Mouse (Mus musculus): ENCODE measurements around the gene Lrig1. TPM values are rescaled to one million over a fixed set of nuclear protein-coding genes. Genes with fewer than 3 reads are reported as not detected.

Gene Lrig1
- polyA plus RNA-seq, 1 experiment from 2014 or later: 4.5 TPM

DNA sequence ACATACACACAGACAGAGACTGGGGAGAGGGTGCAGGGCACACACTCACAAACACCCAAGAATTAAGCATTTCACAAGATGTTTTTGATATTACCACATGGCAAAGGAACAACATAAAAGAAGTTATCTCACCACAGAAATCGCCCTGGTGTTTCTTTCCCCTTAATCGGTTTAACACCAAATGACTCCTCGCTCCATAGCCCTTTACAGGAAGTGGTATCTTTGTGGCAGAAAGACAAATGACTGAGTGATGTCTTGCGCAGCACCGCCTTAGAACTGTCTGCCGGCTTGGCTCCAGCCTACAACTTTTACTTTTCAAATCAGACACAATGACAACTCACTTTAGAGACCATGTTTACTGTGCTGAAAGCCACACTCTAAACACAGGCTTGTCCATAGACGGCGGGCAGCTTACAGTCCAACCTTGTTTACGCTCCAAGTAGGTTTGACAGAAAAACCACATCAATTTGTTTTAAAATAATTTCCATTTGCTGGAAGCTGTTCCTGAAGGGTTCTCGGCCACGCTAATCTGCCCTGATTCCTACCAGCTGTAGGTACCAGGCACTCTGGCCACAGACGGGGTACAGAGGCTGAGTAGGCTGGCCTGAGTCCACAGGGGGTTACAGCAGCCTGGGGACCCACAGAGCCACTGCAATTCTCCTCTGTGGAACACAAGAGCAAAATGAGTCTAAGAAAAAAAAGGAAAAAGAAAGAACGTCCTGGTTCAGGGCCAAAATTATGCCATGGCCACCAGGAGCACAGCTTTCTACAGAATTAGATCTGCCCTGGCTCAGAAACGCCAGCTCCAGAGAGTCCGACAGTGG is 18.3 kb downstream of the Lrig1 start:
- H3K9ac ChIP-seq (ENCODE audit: low read depth, low read length): 0 out of 2 replicates have a peak overlapping the region, but pooled peaks have one; percentile 12
- no peak overlapping the region for H3K27ac ChIP-seq (ENCODE audit: low read length)
- no peaks in the 10 kb centered on the region; the same call in 1 of the 2 replicates for H3K27me3 ChIP-seq (ENCODE audit: control insufficient read depth, insufficient read depth, low read depth, low read length)
- ATAC-seq (ENCODE audit: low read depth): no peak
- no peaks in the 10 kb centered on the region for H3K36me3 ChIP-seq (ENCODE audit: control insufficient read depth, insufficient read depth)
- 25% methylated on average over 15 of the region's 15 CpGs for WGBS (ENCODE audit: insufficient replicate concordance)
- no peaks in the 10 kb centered on the region for H3K9me3 ChIP-seq (replicated peaks; ENCODE audit: control insufficient read depth, low read length)
- H3K4me2 ChIP-seq (ENCODE audit: low read depth, low read length): peak overlapping the region; percentile 24
- peaks cover 53% of the 10 kb centered on the region for H3K4me1 ChIP-seq (ENCODE audit: control insufficient read depth, low read depth, low read length)
- no peak overlapping the region for H3K4me3 ChIP-seq (ENCODE audit: low read depth, low read length)

DNA sequence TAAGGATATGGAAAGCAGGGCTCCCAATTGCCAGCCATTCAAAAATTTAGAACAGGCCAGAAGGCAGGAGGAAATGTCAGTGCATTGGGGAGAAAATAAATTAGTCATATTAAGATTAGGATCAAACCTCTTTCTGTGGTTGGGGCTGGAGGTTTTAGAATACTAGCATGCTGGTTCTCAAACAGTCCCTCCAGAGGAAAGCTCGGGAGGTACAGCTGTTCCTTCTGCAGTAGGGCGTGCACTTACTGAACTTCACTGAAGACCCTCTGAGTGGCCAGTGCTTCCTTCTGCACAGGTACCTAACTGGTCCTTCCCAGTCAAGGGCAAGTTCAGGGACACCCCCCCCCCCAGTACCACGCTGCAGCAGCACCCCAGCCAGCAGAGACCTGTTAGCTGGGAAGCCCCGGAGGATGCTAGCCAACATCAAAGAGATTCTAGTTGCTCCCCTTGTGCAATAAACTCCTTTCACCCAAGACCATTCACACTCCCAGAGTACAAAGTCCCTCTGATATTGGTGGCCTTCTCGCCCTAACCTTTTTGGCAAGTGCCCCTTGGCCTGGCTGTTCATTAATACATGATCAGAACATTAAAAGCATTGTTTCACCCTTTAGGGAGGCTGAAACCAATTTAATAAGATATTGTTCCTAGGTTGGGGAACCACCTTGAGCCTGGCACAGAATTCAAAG is 19.1 kb downstream of the Lrig1 start:
- peak; percentile 55 for ATAC-seq (ENCODE audit: low read depth)
- 28% methylated on average over 5 of the region's 5 CpGs for WGBS (ENCODE audit: insufficient replicate concordance)
- Histone ChIP-seq H3K36me3 (ENCODE audit: control insufficient read depth, insufficient read depth) (no peaks in the 10 kb centered on the region), H3K9ac (ENCODE audit: low read depth, low read length) (no peak overlapping the region), H3K27me3 (ENCODE audit: control insufficient read depth, insufficient read depth, low read depth, low read length) (no peaks in the 10 kb centered on the region; the same call in 1 of the 2 replicates), H3K4me1 (ENCODE audit: control insufficient read depth, low read depth, low read length) (peaks cover 50% of the 10 kb centered on the region), H3K4me3 (ENCODE audit: low read depth, low read length) (no peak overlapping the region), H3K9me3 (replicated peaks; ENCODE audit: control insufficient read depth, low read length) (no peaks in the 10 kb centered on the region), H3K4me2 (ENCODE audit: low read depth, low read length) (0 out of 2 replicates have a peak overlapping the region, but pooled peaks have one; percentile 24), H3K27ac (ENCODE audit: low read length) (no peak overlapping the region)

DNA sequence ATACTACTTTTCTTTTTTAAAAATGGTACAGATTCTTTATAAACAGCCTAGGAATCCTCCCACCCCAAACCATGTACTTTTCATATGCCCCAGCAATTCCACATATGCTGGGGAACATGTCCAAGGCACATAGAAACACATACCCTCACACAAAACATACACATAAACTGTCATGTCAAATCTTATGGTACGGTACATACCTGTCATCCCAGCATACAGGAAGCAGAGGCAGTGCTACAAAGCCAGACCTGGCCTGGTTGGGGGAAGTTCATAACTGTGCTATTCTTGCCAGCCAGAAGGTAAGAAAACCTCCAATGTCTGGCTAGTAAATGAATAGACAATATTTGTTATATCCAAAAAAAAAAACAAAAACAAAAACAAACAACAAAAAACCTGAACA is 20.7 kb downstream of the Lrig1 start:
- Histone ChIP-seq H3K27ac (ENCODE audit: low read length) (no peak overlapping the region), H3K9ac (ENCODE audit: low read depth, low read length) (no peak overlapping the region), H3K4me2 (ENCODE audit: low read depth, low read length) (no peak overlapping the region), H3K9me3 (replicated peaks; ENCODE audit: control insufficient read depth, low read length) (no peaks in the 10 kb centered on the region), H3K27me3 (ENCODE audit: control insufficient read depth, insufficient read depth, low read depth, low read length) (no peaks in the 10 kb centered on the region; the same call in 1 of the 2 replicates), H3K36me3 (ENCODE audit: control insufficient read depth, insufficient read depth) (no peaks in the 10 kb centered on the region), H3K4me1 (ENCODE audit: control insufficient read depth, low read depth, low read length) (peaks cover 37% of the 10 kb centered on the region), H3K4me3 (ENCODE audit: low read depth, low read length) (no peak overlapping the region)
- 72% methylated on average over 1 of the region's 1 CpGs for WGBS (ENCODE audit: insufficient replicate concordance)
- ATAC-seq (ENCODE audit: low read depth): no peak

DNA sequence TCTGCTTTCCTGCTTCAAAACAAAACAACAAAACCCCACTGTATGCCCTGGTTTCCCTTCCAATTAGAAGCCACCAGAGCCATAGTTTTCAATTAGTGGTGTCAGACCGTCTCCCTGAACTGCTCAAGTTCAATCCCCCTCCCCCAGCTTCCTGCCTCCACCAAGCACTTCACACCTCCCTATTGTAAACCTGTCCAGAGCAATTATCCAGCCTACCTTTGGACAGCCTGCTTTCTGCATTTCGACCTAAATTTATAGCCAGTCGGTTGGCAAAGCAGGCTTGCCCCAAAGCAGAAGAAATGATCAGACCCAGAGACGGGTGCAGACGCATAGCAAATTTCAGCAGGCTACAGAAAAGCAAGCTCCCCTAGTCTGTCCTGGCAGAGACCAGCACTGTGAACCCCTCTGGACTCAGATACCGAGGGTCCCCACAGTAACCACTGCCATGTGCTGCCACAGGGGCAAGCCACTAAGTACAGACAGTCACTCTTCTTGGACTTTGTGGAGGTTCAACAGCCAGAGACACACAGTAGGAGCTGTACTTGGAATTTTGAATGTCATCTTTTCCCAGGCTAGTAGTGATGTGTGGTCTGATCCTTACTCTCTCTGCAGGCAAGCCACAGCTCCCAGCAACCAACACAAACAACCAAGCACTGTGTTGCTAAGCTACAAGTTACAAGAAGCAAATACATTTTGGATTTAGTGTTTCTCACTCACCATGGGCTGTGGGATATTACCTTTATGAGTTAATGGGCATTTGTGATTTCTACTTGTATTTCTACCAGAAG is 21.4 kb downstream of the Lrig1 start:
- no peak overlapping the region for H3K27ac ChIP-seq (ENCODE audit: low read length)
- H3K27me3 ChIP-seq (ENCODE audit: control insufficient read depth, insufficient read depth, low read depth, low read length): no peaks in the 10 kb centered on the region; the same call in 1 of the 2 replicates
- no peak for ATAC-seq (ENCODE audit: low read depth)
- H3K4me1 ChIP-seq (ENCODE audit: control insufficient read depth, low read depth, low read length): peaks cover 32% of the 10 kb centered on the region
- 35% methylated on average over 6 of the region's 6 CpGs for WGBS (ENCODE audit: insufficient replicate concordance)
- H3K4me2 ChIP-seq (ENCODE audit: low read depth, low read length): no peak overlapping the region
- no peak overlapping the region for H3K9ac ChIP-seq (ENCODE audit: low read depth, low read length)
- H3K9me3 ChIP-seq (replicated peaks; ENCODE audit: control insufficient read depth, low read length): no peaks in the 10 kb centered on the region
- H3K4me3 ChIP-seq (ENCODE audit: low read depth, low read length): no peak overlapping the region
- H3K36me3 ChIP-seq (ENCODE audit: control insufficient read depth, insufficient read depth): no peaks in the 10 kb centered on the region

DNA sequence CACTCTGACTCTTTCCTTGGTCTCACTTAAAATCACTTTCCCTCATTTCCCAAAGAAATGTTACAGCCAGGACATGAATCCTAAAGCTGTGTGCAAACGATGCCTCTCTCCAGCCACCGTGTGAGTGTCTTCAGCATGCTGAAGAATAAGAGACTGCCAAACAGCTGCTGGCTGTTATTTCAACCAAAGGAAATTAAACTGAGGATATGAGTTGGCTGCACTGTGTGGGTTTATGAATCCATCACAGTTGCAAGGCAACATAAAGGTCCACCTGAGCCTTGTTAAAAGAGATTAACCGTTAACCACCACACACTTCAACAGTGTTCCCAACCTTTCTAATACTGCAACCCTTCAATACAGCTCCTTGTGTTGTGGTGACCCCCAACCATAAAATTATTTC is 22.5 kb downstream of the Lrig1 start:
- no peaks in the 10 kb centered on the region for H3K9me3 ChIP-seq (replicated peaks; ENCODE audit: control insufficient read depth, low read length)
- ATAC-seq (ENCODE audit: low read depth): no peak
- WGBS (ENCODE audit: insufficient replicate concordance): 53% methylated on average over 3 of the region's 3 CpGs
- H3K27me3 ChIP-seq (ENCODE audit: control insufficient read depth, insufficient read depth, low read depth, low read length): no peaks in the 10 kb centered on the region; the same call in 1 of the 2 replicates
- H3K4me3 ChIP-seq (ENCODE audit: low read depth, low read length): no peak overlapping the region
- H3K9ac ChIP-seq (ENCODE audit: low read depth, low read length): no peak overlapping the region
- peaks cover 27% of the 10 kb centered on the region for H3K4me1 ChIP-seq (ENCODE audit: control insufficient read depth, low read depth, low read length)
- no peaks in the 10 kb centered on the region for H3K36me3 ChIP-seq (ENCODE audit: control insufficient read depth, insufficient read depth)
- no peak overlapping the region for H3K27ac ChIP-seq (ENCODE audit: low read length)
- no peak overlapping the region for H3K4me2 ChIP-seq (ENCODE audit: low read depth, low read length)

DNA sequence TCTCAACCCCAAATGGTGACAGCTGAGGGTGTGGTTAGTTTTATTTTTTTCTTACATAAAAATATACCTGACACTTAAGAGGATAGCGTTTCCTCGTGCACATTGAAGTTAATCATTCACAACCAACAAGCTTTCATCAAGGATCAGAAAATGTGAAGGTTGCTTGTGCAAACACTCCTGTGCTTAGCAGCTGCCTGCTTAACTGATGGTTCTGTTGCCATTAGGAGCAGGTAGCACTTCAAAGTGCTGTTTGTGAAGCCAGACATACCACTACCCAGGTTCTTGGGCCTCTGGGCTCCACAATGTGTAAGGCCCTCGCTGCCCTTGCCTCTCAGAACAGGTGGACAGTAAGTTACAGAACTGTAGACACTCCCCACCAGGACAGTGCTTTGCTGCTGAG is 23.1 kb downstream of the Lrig1 start:
- H3K27me3 ChIP-seq (ENCODE audit: control insufficient read depth, insufficient read depth, low read depth, low read length): no peaks in the 10 kb centered on the region; the same call in 1 of the 2 replicates
- H3K27ac ChIP-seq (ENCODE audit: low read length): no peak overlapping the region
- H3K4me3 ChIP-seq (ENCODE audit: low read depth, low read length): no peak overlapping the region
- ATAC-seq (ENCODE audit: low read depth): no peak
- WGBS (ENCODE audit: insufficient replicate concordance): 36% methylated on average over 3 of the region's 3 CpGs
- no peaks in the 10 kb centered on the region for H3K36me3 ChIP-seq (ENCODE audit: control insufficient read depth, insufficient read depth)
- no peak overlapping the region for H3K9ac ChIP-seq (ENCODE audit: low read depth, low read length)
- peaks cover 24% of the 10 kb centered on the region for H3K4me1 ChIP-seq (ENCODE audit: control insufficient read depth, low read depth, low read length)
- H3K4me2 ChIP-seq (ENCODE audit: low read depth, low read length): 0 out of 2 replicates have a peak overlapping the region, but pooled peaks have one; percentile 4
- H3K9me3 ChIP-seq (replicated peaks; ENCODE audit: control insufficient read depth, low read length): no peaks in the 10 kb centered on the region

DNA sequence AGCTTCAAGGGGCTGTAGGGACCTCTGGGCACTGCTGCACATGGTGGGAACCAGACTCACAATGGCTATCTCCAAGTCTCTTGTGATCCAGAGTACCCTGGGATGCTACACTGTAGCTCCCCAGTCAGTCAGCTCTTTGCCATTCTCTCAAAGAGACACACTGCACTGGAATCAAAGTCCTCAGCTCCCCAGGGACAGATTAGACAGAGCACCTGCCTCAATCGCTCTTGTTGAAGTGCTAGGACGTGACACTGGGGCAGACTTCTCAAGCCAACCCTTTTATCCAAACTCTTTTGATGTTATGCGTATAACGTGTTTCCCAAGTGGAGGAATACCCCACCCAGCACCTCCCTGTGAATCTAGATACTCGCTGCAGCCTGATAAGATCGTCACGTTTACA is 23.7 kb downstream of the Lrig1 start:
- Histone ChIP-seq H3K9me3 (replicated peaks; ENCODE audit: control insufficient read depth, low read length) (no peaks in the 10 kb centered on the region), H3K4me1 (ENCODE audit: control insufficient read depth, low read depth, low read length) (peaks cover 19% of the 10 kb centered on the region), H3K4me2 (ENCODE audit: low read depth, low read length) (0 out of 2 replicates have a peak overlapping the region, but pooled peaks have one; percentile 4), H3K9ac (ENCODE audit: low read depth, low read length) (no peak overlapping the region), H3K27ac (ENCODE audit: low read length) (no peak overlapping the region), H3K27me3 (ENCODE audit: control insufficient read depth, insufficient read depth, low read depth, low read length) (no peaks in the 10 kb centered on the region; the same call in 1 of the 2 replicates), H3K4me3 (ENCODE audit: low read depth, low read length) (no peak overlapping the region), H3K36me3 (ENCODE audit: control insufficient read depth, insufficient read depth) (no peaks in the 10 kb centered on the region)
- no peak for ATAC-seq (ENCODE audit: low read depth)
- 26% methylated on average over 7 of the region's 7 CpGs for WGBS (ENCODE audit: insufficient replicate concordance)

DNA sequence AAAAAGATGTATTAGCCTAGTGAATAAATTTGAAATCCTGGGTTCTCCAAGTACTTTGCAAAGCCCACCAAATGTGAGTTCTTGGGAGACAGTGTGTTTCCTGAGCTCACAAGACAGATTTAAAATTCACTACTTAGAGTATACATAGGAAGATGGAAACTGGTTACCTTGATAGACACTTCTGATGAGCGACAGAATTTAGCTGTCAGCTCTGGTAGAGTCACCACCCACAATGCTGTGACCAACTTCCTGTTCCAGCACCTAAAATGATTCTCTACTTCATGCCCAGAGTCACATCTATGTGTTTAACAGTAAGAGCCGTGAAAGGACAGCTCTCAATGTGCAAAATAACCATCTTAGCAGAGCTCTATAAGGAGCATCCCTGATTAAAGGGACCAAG is 27.5 kb downstream of the Lrig1 start:
- H3K9ac ChIP-seq (ENCODE audit: low read depth, low read length): no peak overlapping the region
- peaks cover 8% of the 10 kb centered on the region for H3K4me1 ChIP-seq (ENCODE audit: control insufficient read depth, low read depth, low read length)
- H3K4me2 ChIP-seq (ENCODE audit: low read depth, low read length): no peak overlapping the region
- no peaks in the 10 kb centered on the region for H3K27me3 ChIP-seq (ENCODE audit: control insufficient read depth, insufficient read depth, low read depth, low read length)
- H3K9me3 ChIP-seq (replicated peaks; ENCODE audit: control insufficient read depth, low read length): no peaks in the 10 kb centered on the region
- no peak overlapping the region for H3K27ac ChIP-seq (ENCODE audit: low read length)
- H3K36me3 ChIP-seq (ENCODE audit: control insufficient read depth, insufficient read depth): no peaks in the 10 kb centered on the region
- WGBS (ENCODE audit: insufficient replicate concordance): 46% methylated on average over 2 of the region's 2 CpGs
- no peak for ATAC-seq (ENCODE audit: low read depth)
- H3K4me3 ChIP-seq (ENCODE audit: low read depth, low read length): no peak overlapping the region

Data from liver, embryonic 16.5 days (tissue).